Mouse (Mus musculus) adrenal gland, adult 18-20 months (tissue): ENCODE measurements around the gene Slc41a2. TPM values are rescaled to one million over a fixed set of nuclear protein-coding genes. Genes with fewer than 3 reads are reported as not detected.
"Not testable (repeated sequence)": the region's sequence is repeated elsewhere in the genome, so short reads cannot be mapped to it uniquely, and the experiment has no call there.

Source experiments
- DNase-seq, 2 experiments: peaks; one replicate each; pipeline ENCODE4 v3.0.0; 2021 to 2022; ENCODE audit warnings: low spot score in 2 of 2
- long read RNA-seq, 2 experiments: library from polyadenylated mRNA; stranded (forward); transcript quantifications; one replicate each; pipeline ENCODE4 v2.0.0; 2021
- total RNA-seq, 2 experiments: library from RNA; stranded (reverse); gene quantifications; 1 replicate in 1 of 2; 2 replicates in 1 of 2; pipeline ENCODE4 v1.2.3; 2021

The Slc41a2 gene
- 1 to 10 TPM; 8.3 to 9.6 TPM for total RNA-seq
- long read RNA-seq, experiment 1, partial matches to known transcripts = 1 of 2 reads
- long read RNA-seq, experiment 1, other reads (novel, unspliced or antisense) = 1 of 2 reads
- long read RNA-seq, experiment 2, full-length matches to known transcripts = 1 of 6 reads
- long read RNA-seq, experiment 2, partial matches to known transcripts = 1 of 6 reads
- long read RNA-seq, experiment 2, other reads (novel, unspliced or antisense) = 4 of 6 reads

DNA sequence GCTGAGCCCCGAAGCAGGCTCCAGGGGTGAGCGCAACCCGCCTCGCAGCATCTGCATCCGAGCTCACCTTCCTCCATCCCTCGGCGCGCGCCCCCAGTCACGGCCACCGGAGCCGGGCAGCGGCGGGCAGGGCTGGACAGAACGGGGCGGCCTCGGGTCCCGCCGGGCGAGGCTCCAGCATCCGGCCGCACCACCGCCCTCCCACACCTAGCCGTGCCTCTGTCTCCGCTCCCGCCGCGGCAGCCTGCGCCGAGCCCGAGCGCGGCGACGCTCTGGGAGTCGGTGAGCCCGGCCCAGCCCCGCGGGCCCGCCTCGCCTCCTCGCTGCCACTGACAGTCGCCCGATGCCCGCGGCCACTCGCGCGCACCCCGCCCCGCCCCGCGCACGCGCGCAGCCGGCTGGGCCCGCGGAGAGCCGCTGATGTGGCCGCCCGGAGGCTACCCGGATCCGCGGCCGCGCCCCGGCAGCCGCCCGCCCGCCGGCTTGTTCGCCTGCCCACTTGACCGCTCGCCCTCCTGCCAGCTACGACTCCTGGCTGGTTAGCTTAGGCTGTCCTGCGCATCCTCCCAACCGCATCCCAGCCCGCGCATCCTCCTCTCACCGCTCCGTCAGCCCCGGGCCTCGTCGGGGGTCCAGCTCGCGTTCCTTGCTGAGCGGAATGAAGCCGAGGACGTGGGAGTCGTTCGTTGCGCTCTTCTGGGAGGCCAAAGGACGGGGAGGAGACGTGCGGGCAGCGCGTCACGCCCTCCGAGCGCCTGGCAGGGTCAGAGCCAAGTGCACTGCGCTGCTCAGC lies at the start of gene Slc41a2:
TSS of gene Slc41a2 (minus strand) at position 724 of the 793 bp plus-strand sequence.
- peak; percentile 82 to 84 for DNase-seq

- no peak for DNase-seq
These were observed 47.7 kb upstream of the Slc41a2 start for GRCm38 (mm10) chr10:83385330-83385910.

GRCm38 (mm10) chr10:83384456-83385215 lies 47.0 kb upstream of the Slc41a2 start:
- no peak for DNase-seq

DNA sequence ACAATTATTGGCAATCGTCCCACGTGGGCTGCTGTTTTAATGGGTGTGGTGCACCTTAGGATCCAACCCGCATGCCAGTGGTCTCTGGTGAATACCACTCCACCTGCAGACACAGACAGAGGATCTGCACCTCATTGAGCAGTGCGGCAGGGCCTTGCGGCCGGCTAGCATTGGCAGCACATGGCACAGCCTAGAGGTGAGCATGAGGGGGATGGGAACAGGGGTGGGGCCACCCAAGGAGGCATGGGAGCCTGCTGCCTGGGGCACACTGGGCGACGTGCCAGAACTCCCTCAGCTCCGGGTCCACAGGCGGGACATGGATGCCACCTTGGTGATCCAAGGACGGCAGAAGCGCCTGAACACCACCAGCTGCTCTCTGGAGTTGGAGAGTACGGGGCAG lies 46.2 kb upstream of the Slc41a2 start:
- DNase-seq = no peak

DNA sequence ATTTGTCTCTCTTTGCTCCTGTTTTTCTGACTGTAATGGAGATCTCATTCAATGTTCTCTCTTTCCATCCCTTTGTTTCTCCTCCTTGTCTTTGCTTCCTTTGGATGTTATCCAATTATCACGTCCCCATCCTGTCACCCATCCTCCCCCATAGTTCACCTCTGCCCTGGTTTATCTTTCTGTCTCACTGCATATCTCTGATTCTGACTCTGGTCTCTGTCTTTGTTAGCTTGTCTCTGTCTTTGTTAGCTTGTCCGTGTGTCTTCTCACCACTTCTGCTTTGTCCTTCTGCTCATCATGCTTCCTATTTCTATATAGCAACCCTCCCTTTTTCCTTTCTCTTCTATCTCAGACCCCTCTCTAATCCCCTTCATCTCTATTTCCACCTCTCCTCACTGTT lies 45.3 kb upstream of the Slc41a2 start:
- no peak for DNase-seq

GRCm38 (mm10) chr10:83382528-83382927 lies 44.8 kb upstream of the Slc41a2 start:
- no peak for DNase-seq

GRCm38 (mm10) chr10:83380501-83380900 lies 42.8 kb upstream of the Slc41a2 start:
- DNase-seq = no peak

GRCm38 (mm10) chr10:83378083-83378833 lies 40.6 kb upstream of the Slc41a2 start:
- no peak for DNase-seq

DNA sequence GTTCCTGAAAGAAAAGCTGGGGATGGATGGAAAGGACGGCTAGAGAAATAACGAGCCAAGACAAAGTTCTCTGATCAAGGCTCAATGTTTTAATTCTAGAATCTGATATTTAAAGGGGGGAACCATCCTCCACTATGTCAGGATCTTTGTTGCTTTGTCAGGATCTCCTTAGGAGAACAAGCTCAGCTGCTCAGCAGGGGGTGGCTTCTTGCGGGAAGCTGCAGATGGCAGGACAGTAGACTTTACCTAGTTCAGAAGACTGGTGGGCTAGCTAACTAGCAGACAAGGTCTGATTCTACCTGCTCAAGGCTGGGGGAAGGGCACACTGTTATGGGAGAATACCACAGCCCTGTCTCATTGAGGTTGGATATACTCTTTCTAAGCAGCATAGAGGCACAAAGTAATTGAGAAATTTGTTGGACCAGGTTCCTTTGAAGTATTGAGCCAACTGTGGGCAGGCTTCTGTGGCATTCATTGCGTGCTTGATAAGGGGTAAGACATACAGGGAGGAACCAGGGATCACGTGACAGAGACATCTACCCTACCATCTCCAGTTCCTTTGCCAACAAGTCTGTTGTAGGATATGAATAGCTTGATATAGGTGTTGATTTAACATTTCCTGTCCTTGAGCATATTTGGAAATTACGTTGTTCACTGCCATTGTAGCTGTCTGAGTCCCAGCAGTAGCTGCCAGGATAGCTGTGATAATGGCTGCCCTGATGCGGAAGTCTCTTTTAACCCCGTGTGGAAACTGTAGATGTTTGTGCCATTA lies 39.4 kb upstream of the Slc41a2 start:
- no peak for DNase-seq

DNA sequence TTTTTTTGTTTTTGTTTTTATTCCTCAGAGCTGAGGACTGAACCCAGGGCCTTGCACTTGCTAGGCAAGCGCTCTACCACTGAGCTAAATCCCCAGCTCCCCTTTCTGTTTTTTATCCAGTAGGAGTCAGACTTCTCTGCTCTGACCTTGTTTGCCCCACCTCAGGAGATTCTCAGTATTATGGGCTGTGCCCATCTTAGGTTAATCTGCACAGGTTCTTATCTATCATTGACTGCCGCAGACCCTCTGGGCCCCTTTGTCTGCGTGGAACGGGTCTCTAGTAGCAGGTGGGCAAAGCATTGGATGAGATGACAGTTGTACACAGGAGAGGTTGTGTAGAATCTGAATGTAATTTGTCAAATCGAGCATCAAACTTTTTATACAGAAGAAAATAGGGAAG lies 37.8 kb upstream of the Slc41a2 start:
- DNase-seq = not testable (repeated sequence)

DNA sequence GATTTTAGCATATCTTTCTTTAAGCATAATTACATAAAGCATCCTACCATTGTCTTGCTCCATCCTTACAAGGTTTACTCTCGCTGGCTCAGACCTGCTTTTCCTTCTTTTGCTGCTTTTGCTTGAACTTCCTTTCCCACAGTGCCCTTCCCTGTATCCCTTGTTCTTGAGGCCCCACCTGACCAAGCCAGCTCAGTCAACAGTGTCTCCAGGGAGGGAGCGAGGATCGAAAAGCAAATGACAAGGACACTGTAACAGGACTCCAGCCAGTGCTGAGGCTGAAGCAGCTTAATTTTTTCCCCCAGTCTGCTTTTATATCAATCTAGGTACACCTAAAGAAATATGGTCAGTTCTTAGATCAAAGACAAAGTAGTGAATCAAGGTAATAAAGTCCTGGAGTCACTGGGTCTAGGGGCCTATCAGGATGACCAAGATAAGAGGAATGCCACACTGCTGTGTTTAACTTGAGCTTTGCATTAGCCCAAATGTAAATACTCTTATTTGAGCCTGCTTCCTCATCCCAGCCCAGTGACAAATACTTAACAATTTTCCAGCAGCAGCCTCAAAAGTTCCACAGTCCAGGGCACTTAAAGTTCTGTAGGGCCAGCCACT lies 36.5 kb upstream of the Slc41a2 start:
- no peak for DNase-seq

DNA sequence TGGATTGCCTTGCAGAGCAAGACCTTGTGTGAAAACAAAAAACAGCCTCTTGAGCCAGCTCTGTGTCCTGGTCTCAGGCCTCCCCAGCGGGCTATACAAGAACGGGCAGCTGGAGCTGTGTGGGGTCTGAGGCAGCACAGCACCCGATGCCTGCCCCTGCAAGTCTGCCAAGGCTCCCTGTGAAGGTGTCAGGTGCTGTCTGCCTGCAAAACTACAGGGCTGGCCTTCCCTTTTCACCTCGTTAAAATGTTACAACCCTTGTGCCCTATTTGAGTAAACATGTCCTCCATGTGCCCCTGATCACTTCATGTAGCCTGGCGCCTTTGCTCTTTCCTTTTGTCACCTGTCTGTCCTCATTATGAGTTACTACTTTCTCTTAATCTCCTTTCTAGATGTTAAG lies 31.2 kb upstream of the Slc41a2 start:
- no peak for DNase-seq

GRCm38 (mm10) chr10:83363451-83363850 lies 25.8 kb upstream of the Slc41a2 start:
- DNase-seq = no peak

DNA sequence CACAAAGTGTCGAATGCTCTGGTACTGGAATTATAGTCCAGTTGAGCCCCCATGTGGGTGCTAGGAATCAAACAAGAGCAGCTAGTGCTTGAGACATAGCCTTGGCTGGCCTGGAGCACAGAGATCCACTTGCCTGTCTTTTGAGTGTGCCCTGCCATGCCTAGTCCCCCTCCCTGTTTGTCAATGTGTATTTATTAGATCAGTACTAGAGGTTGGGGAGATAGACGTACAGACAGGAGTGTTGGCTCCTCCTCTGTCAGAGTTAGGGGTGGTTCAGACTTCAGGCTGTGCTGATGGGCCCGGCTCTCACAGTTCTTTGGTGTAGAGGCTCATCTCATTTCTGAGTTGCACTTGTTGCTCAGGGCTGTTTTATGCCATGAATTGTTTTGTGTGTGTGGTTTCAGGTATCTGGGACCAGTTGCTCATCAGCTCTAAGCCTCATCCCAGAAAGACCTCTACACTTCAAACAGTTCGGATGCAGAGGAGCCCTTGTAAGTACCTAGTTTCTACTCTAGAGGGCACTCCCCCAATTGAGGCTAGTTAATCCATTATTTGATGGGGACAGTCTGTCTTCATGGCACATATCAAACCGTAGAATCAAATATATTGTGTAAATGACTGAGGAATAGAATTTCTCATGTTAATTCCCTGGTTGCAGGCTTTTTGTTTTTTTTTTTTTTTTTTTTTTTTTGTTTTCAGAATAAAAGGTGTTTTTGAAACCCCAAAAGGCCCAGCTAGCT lies 24.1 kb upstream of the Slc41a2 start:
- DNase-seq = no peak

- peak in 1 of 2 experiments; percentile 57 for DNase-seq
These were observed 22.7 kb upstream of the Slc41a2 start for GRCm38 (mm10) chr10:83360356-83360755.

DNA sequence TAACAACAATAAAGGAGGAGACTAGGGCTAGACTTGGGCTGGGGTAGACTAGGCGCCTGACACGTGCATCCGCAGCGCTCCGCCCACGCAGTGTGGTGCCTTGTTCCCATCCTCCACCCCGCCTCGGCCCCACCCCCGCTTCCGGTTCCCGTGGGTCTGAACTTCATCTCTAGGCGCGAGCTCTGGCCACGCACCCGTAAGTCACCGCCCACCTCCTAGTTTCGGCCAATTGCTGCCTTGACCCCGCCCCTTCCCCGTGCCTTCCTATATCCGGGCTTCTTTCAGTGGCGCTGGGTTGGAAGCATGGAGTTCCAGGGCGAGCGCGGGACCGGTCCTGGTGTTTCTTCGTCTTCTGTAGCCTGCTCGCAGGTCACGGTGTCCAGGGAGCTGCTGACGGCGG lies 22.3 kb upstream of the Slc41a2 start, which contains the start of gene D10Wsu102e:
TSS of gene D10Wsu102e (plus strand) at position 266 of the 400 bp plus-strand sequence.
- peak; percentile 92 for DNase-seq

- no peak for DNase-seq
These were observed 21.8 kb upstream of the Slc41a2 start for GRCm38 (mm10) chr10:83359451-83359850.

DNA sequence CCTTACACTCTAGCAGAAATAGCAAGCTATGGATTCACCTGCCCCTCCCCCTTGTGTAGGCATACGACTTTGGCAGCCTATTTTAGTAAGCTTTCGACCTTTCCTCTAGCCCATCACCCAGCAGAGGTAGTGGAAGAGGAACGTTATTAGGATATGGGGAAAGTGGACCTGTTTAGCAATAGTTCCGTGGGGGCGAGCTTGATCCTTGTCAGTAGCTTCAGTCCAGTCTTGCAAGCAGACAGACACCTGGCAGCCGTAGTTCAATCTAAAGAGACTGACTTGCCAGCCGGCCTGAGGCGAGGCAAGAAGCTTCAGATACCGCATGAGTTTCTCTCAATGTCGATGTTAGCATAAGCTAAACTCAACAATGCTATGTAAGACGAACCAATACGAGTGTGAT lies 18.7 kb upstream of the Slc41a2 start:
- no peak for DNase-seq

GRCm38 (mm10) chr10:83354333-83354719 lies 16.6 kb upstream of the Slc41a2 start:
- no peak for DNase-seq
